Mouse (Mus musculus) forebrain, postnatal 0 days (tissue): ENCODE data around the gene Maml2. TPM values are rescaled to one million over a fixed set of nuclear protein-coding genes. Genes with fewer than 3 reads are reported as not detected.

Experiments
- ATAC-seq: fragments of 200-750 bp; cut with Nextera tagmentation; 2 replicates; pipeline ENCODE4 v1.8.0; 2017; ENCODE audit warnings: mild to moderate bottlenecking, moderate library complexity
- DNase-seq: peaks from one replicate; pipeline ENCODE4 v3.0.0-alpha.2; 2015
- H3K27ac ChIP-seq: fragments of 300-500 bp; sonication (generic); 2 replicates; pipeline ENCODE4 v1.5.1; 2014; ENCODE audit warnings: low read depth, mild to moderate bottlenecking, antibody characterized with exemption, low read length, moderate library complexity, mixed read lengths
- H3K27me3 ChIP-seq: fragments of 300-500 bp; sonication (generic); 2 replicates; pipeline ENCODE4 v1.6.1; 2014; ENCODE audit warnings: mild to moderate bottlenecking, low read length, mixed read lengths; ENCODE audit not compliant: insufficient read depth
- H3K36me3 ChIP-seq: fragments of 300-500 bp; sonication (generic); 2 replicates; pipeline ENCODE4 v1.6.1; 2014; ENCODE audit warnings: mild to moderate bottlenecking, moderate library complexity; ENCODE audit not compliant: insufficient read depth
- H3K4me1 ChIP-seq: fragments of 300-500 bp; sonication (generic); 2 replicates; pipeline ENCODE4 v1.6.1; 2014; ENCODE audit warnings: antibody characterized with exemption; ENCODE audit not compliant: insufficient read depth
- H3K4me2 ChIP-seq: fragments of 300-500 bp; sonication (generic); 2 replicates; pipeline ENCODE4 v1.6.1; 2014; ENCODE audit warnings: low read depth, mild to moderate bottlenecking, moderate library complexity
- H3K4me3 ChIP-seq: fragments of 300-500 bp; sonication (generic); 2 replicates; pipeline ENCODE4 v1.5.1; 2014; ENCODE audit warnings: low read depth, low read length, mixed read lengths
- H3K9ac ChIP-seq: fragments of 300-500 bp; sonication (generic); 2 replicates; pipeline ENCODE4 v1.6.1; 2014; ENCODE audit warnings: mild to moderate bottlenecking
- H3K9me3 ChIP-seq: fragments of 300-500 bp; sonication (generic); 2 replicates; pipeline ENCODE4 v1.6.1; 2016; ENCODE audit warnings: low read length
- CTCF ChIP-seq: sonication (generic); IDR thresholded peaks from 2 replicates; pipeline ENCODE4 v1.5.1; 2016; ENCODE audit warnings: antibody characterized with exemption, control low read depth, low read depth
- WGBS: fragments of 180-500 bp; shearing (Covaris S2); extraction: QIAGEN DNeasy Blood & Tissue Kit; methylation state at CpG from one replicate; pipeline ENCODE4 v1.1.7; 2014; 5-methylcytosine and 5-hydroxymethylcytosine counted together
- polyA plus RNA-seq: library from polyadenylated mRNA; unstranded; fragments of >200 nt; fragmentation: Nextera tagmentation; extraction: Ambion mirVana; gene quantifications from 2 replicates; pipeline ENCODE4 v1.2.1, GENCODE M21; 2015
- total RNA-seq: library from RNA; depleted of rRNA; stranded (reverse); fragments of >200 nt; gene quantifications from 2 replicates; pipeline ENCODE4 v1.2.3, GENCODE M21; 2014

Gene Maml2
- total and polyA plus RNA-seq, 2 experiments from 2014 or later = 6.4 to 9.5 TPM

- Histone ChIP-seq H3K9me3 (no peaks in the 10 kb centered on the region), H3K4me1 (no peaks in the 10 kb centered on the region), H3K4me3 (no peak overlapping the region), H3K27me3 (no peaks in the 10 kb centered on the region), H3K4me2 (no peak overlapping the region), H3K36me3 (no peaks in the 10 kb centered on the region), H3K27ac (no peak overlapping the region), H3K9ac (no peak overlapping the region)
- no peak for TF ChIP-seq CTCF
- WGBS = 70% methylated on average over 2 of the region's 2 CpGs
- DNase-seq = no peak
- no peak for ATAC-seq
These were observed 25.3 kb downstream of the Maml2 start for GRCm38 (mm10) chr9:13323074-13323473.

- WGBS = 15% methylated on average over 1 of the region's 1 CpGs
- no peak for DNase-seq
- no peaks in the 10 kb centered on the region for H3K9me3 ChIP-seq
- TF ChIP-seq CTCF = no peak
- no peak for ATAC-seq
- no peak overlapping the region for H3K4me2 ChIP-seq
- H3K36me3 ChIP-seq = no peaks in the 10 kb centered on the region
- no peak overlapping the region for H3K27ac ChIP-seq
- no peaks in the 10 kb centered on the region for H3K27me3 ChIP-seq
- H3K4me1 ChIP-seq = no peaks in the 10 kb centered on the region
- no peak overlapping the region for H3K4me3 ChIP-seq
- no peak overlapping the region for H3K9ac ChIP-seq
These were observed 25.9 kb downstream of the Maml2 start for GRCm38 (mm10) chr9:13323612-13324011.

- H3K4me2 ChIP-seq = no peak overlapping the region
- peaks cover 4% of the 10 kb centered on the region; the same call in 1 of the 2 replicates for H3K36me3 ChIP-seq
- DNase-seq = no peak
- H3K27me3 ChIP-seq = no peaks in the 10 kb centered on the region
- no peak overlapping the region for H3K27ac ChIP-seq
- no peak overlapping the region for H3K9ac ChIP-seq
- no peak for ATAC-seq
- no peaks in the 10 kb centered on the region for H3K4me1 ChIP-seq
- H3K4me3 ChIP-seq = no peak overlapping the region
- no peak for TF ChIP-seq CTCF
- no peaks in the 10 kb centered on the region for H3K9me3 ChIP-seq
These were observed 116.5 kb downstream of the Maml2 start for GRCm38 (mm10) chr9:13414230-13414766.

GRCm38 (mm10) chr9:13425031-13425940 lies 127.5 kb downstream of the Maml2 start:
- Histone ChIP-seq H3K4me1 (no peaks in the 10 kb centered on the region), H3K9ac (no peak overlapping the region), H3K4me2 (no peak overlapping the region), H3K4me3 (no peak overlapping the region), H3K9me3 (no peaks in the 10 kb centered on the region), H3K36me3 (no peaks in the 10 kb centered on the region), H3K27ac (peak overlapping the region; percentile 54; the same call in 1 of the 2 replicates), H3K27me3 (no peaks in the 10 kb centered on the region)
- 3% methylated on average over 7 of the region's 7 CpGs for WGBS
- TF ChIP-seq CTCF = no peak
- ATAC-seq (peak; percentile 94), DNase-seq (peak; percentile 78)

GRCm38 (mm10) chr9:13429477-13430125 lies 131.8 kb downstream of the Maml2 start:
- ATAC-seq (no peak), DNase-seq (no peak)
- H3K4me3 ChIP-seq = no peak overlapping the region
- H3K9me3 ChIP-seq = no peaks in the 10 kb centered on the region
- H3K4me2 ChIP-seq = no peak overlapping the region
- WGBS = 69% methylated on average over 2 of the region's 2 CpGs
- no peak overlapping the region for H3K9ac ChIP-seq
- no peak overlapping the region for H3K27ac ChIP-seq
- H3K36me3 ChIP-seq = no peaks in the 10 kb centered on the region
- no peaks in the 10 kb centered on the region for H3K27me3 ChIP-seq
- no peak for TF ChIP-seq CTCF
- H3K4me1 ChIP-seq = no peaks in the 10 kb centered on the region

- Histone ChIP-seq H3K4me1 (no peaks in the 10 kb centered on the region), H3K4me2 (no peak overlapping the region), H3K27ac (no peak overlapping the region), H3K9ac (no peak overlapping the region), H3K4me3 (no peak overlapping the region), H3K36me3 (no peaks in the 10 kb centered on the region), H3K27me3 (no peaks in the 10 kb centered on the region), H3K9me3 (no peaks in the 10 kb centered on the region)
- DNase-seq (no peak), ATAC-seq (no peak)
- 89% methylated on average over 6 of the region's 6 CpGs for WGBS
- TF ChIP-seq CTCF = no peak
These were observed 132.5 kb downstream of the Maml2 start for GRCm38 (mm10) chr9:13430302-13430701.

- TF ChIP-seq CTCF = no peak
- H3K4me1 ChIP-seq = no peaks in the 10 kb centered on the region
- H3K9ac ChIP-seq = no peak overlapping the region
- ATAC-seq (no peak), DNase-seq (no peak)
- H3K27me3 ChIP-seq = no peaks in the 10 kb centered on the region
- H3K4me3 ChIP-seq = no peak overlapping the region
- H3K27ac ChIP-seq = no peak overlapping the region
- H3K4me2 ChIP-seq = no peak overlapping the region
- H3K36me3 ChIP-seq = no peaks in the 10 kb centered on the region
- no peaks in the 10 kb centered on the region for H3K9me3 ChIP-seq
These were observed 133.0 kb downstream of the Maml2 start for GRCm38 (mm10) chr9:13430744-13431143.
